Mouse (Mus musculus): Measurements from ENCODE around the gene Hmgcs2.

The Hmgcs2 gene

GRCm38 (mm10) chr3:98280204-98280932 is at the start of gene Hmgcs2:
TSS of gene Hmgcs2 (plus strand) at chr3:98280435.
- no peak for DNase-seq (ENCODE audit: low read depth)

GRCm38 (mm10) chr3:98233504-98233903 is 46.7 kb upstream of the Hmgcs2 start:
- no peak for DNase-seq (ENCODE audit: low read depth)

- no peak for DNase-seq (ENCODE audit: low read depth)
These were observed 44.0 kb upstream of the Hmgcs2 start for GRCm38 (mm10) chr3:98236266-98236665.

- DNase-seq (ENCODE audit: low read depth), result no peak
These were observed 43.0 kb upstream of the Hmgcs2 start for GRCm38 (mm10) chr3:98237240-98237639.

GRCm38 (mm10) chr3:98238150-98238549 is 42.1 kb upstream of the Hmgcs2 start:
- no peak for DNase-seq (ENCODE audit: low read depth)

GRCm38 (mm10) chr3:98242051-98242450 is 38.2 kb upstream of the Hmgcs2 start:
- no peak for DNase-seq (ENCODE audit: low read depth)

GRCm38 (mm10) chr3:98242458-98243037 is 37.7 kb upstream of the Hmgcs2 start:
- no peak for DNase-seq (ENCODE audit: low read depth)

- no peak for DNase-seq (ENCODE audit: low read depth)
These were observed 34.3 kb upstream of the Hmgcs2 start for GRCm38 (mm10) chr3:98245892-98246291.

GRCm38 (mm10) chr3:98246985-98247751 is 33.1 kb upstream of the Hmgcs2 start:
- DNase-seq (ENCODE audit: low read depth), result no peak

- no peak for DNase-seq (ENCODE audit: low read depth)
These were observed 30.9 kb upstream of the Hmgcs2 start for GRCm38 (mm10) chr3:98249378-98249777.

- no peak for DNase-seq (ENCODE audit: low read depth)
These were observed 30.3 kb upstream of the Hmgcs2 start for GRCm38 (mm10) chr3:98249833-98250448.

- DNase-seq (ENCODE audit: low read depth), result no peak
These were observed 26.2 kb upstream of the Hmgcs2 start for GRCm38 (mm10) chr3:98254059-98254458.

GRCm38 (mm10) chr3:98254656-98255583 is 25.3 kb upstream of the Hmgcs2 start:
- DNase-seq (ENCODE audit: low read depth), result no peak

GRCm38 (mm10) chr3:98258723-98259122 is 21.5 kb upstream of the Hmgcs2 start:
- DNase-seq (ENCODE audit: low read depth), result no peak

- DNase-seq (ENCODE audit: low read depth), result no peak
These were observed 20.9 kb upstream of the Hmgcs2 start for GRCm38 (mm10) chr3:98259271-98259751.

- DNase-seq (ENCODE audit: low read depth), result no peak
These were observed 19.7 kb upstream of the Hmgcs2 start for GRCm38 (mm10) chr3:98260534-98260933.

- DNase-seq (ENCODE audit: low read depth), result peak; percentile 35
These were observed 18.8 kb upstream of the Hmgcs2 start for GRCm38 (mm10) chr3:98261415-98261814.

- DNase-seq (ENCODE audit: low read depth), result no peak
These were observed 18.1 kb upstream of the Hmgcs2 start for GRCm38 (mm10) chr3:98262133-98262532.

- DNase-seq (ENCODE audit: low read depth), result no peak
These were observed 13.0 kb upstream of the Hmgcs2 start for GRCm38 (mm10) chr3:98267249-98267651.

- DNase-seq (ENCODE audit: low read depth), result no peak
These were observed 6.4 kb upstream of the Hmgcs2 start for GRCm38 (mm10) chr3:98273623-98274398.

GRCm38 (mm10) chr3:98279682-98280081 is 553 bp upstream of the Hmgcs2 start:
- DNase-seq (ENCODE audit: low read depth), result no peak
